Mouse (Mus musculus): ENCODE measurements at regions not wholly inside any gene's neighbourhood (a gene's known extent, or its start where the extent isn't known, plus 50 kb on each side); places are given as distances from the start of the nearest gene placed in this dataset.
"Not testable (repeated sequence)": the region's sequence is repeated elsewhere in the genome, so short reads cannot be mapped to it uniquely, and the experiment has no call there.

DNA sequence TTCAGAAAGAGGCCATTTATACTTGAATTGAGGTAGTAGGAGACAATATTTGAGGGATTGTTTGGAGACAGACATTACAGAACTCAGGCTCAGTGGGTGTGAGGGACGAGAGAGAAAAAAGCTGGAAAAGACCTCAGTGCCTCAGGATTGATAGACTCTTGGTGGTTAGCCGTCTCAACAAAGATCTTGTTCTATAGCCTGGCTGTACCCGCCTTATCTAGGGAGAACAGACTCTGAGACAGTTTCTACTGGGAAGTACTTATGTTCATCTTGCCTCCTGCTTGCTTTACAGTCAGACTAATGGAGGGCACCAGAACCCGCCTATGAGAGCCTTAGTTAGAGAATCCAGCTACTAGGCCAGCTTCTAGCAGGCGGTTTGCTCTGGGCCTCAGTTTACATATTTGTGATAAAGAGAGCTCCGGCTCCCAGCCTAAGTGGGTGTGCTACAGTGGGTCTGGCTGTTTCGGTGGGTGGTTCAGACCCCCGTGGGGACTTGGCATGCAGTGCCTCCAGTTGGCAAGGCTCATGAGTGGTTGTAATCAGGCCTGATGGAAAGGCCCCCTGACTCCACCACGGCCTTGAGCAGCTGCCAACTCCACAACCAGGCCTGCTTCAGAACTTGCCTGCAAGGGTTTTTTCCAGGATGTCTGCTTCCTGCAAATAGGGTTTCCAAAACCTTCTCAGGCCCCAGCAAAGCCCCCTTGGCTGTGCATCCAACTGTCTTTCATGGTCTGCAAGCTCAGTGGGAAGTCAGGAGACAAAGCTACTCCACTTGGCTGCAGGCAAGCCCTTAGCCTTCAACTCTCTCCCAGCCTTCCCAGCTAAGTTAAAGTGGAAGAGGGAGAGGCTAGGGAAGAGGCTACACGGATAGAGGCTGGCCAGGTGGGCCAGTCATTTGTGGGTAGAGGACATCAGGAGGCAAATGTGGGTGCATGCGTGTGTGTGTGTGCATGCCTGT, 124.1 kb downstream of the Zfp36l1 start:
- Histone ChIP-seq H3K4me1 (ENCODE audit: insufficient read depth, low read depth, low read length) (peaks cover 18% of the 10 kb centered on the region; the same call in 1 of the 2 replicates), H3K9ac (replicated peaks; ENCODE audit: low read depth) (no peak overlapping the region), H3K9me3 (ENCODE audit: low read length) (no peaks in the 10 kb centered on the region), H3K27me3 (replicated peaks; ENCODE audit: insufficient read depth, low read length) (no peaks in the 10 kb centered on the region), H3K27ac (ENCODE audit: low read length) (no peak overlapping the region), H3K4me3 (ENCODE audit: low read depth, low read length) (no peak overlapping the region), H3K36me3 (ENCODE audit: insufficient read depth, low read length) (no peaks in the 10 kb centered on the region), H3K4me2 (replicated peaks; ENCODE audit: low read depth, low read length) (no peak overlapping the region)
- DNase-seq (ENCODE audit: low spot score): no peak
- WGBS: 54% methylated on average over 11 of the region's 11 CpGs
- ATAC-seq: no peak
- TF ChIP-seq EP300 (IDR thresholded peaks at IDR 0.05): no peak
- no peak for TF ChIP-seq CTCF (IDR thresholded peaks at IDR 0.05)

DNA sequence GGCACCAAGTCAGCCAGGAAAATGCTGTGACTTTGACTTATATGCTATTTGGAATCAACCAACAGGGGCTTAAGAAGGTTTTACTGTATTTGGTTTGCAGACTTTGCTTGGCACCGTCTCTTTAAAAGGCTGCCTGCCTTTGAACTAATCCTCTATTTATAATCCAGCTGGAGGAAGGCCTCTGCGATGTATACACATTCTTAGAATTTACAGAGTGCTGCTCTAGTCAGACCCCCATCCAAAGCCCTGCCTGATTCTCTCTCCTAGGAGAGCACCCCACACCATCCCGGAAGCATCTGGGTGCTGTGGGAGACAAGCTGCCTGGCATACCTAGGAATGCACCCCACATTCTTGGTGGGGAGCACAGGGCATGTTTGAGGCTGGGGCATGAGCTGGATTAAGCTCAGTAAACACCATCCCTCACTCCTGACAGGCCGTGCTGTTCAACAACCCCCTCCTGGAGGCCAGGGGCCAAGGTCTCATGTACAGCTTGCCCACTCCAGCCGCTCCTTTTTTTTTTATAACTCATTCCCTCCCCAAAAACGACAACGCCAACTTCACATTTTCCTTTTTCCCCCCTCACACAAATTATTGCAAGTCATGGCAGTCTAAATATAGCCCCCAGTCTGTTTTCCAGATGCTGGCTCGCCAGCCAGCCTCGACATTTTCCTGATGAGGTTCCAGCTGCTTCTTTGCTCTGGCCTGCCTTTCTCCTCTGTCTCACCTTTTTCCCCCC, 126.4 kb downstream of the Zfp36l1 start:
- Histone ChIP-seq H3K9me3 (ENCODE audit: low read length) (no peaks in the 10 kb centered on the region), H3K27ac (ENCODE audit: low read length) (peak overlapping the region; percentile 72), H3K4me3 (ENCODE audit: low read depth, low read length) (no peak overlapping the region), H3K4me1 (ENCODE audit: insufficient read depth, low read depth, low read length) (peaks cover 14% of the 10 kb centered on the region; the same call in 1 of the 2 replicates), H3K4me2 (replicated peaks; ENCODE audit: low read depth, low read length) (no peak overlapping the region), H3K9ac (replicated peaks; ENCODE audit: low read depth) (no peak overlapping the region), H3K27me3 (replicated peaks; ENCODE audit: insufficient read depth, low read length) (no peaks in the 10 kb centered on the region), H3K36me3 (ENCODE audit: insufficient read depth, low read length) (no peaks in the 10 kb centered on the region)
- WGBS: 26% methylated on average over 9 of the region's 9 CpGs
- DNase-seq (ENCODE audit: low spot score): peak; percentile 61
- peak; percentile 52 for ATAC-seq
- TF ChIP-seq CTCF (IDR thresholded peaks at IDR 0.05) (no peak), EP300 (IDR thresholded peaks at IDR 0.05) (no peak)

DNA sequence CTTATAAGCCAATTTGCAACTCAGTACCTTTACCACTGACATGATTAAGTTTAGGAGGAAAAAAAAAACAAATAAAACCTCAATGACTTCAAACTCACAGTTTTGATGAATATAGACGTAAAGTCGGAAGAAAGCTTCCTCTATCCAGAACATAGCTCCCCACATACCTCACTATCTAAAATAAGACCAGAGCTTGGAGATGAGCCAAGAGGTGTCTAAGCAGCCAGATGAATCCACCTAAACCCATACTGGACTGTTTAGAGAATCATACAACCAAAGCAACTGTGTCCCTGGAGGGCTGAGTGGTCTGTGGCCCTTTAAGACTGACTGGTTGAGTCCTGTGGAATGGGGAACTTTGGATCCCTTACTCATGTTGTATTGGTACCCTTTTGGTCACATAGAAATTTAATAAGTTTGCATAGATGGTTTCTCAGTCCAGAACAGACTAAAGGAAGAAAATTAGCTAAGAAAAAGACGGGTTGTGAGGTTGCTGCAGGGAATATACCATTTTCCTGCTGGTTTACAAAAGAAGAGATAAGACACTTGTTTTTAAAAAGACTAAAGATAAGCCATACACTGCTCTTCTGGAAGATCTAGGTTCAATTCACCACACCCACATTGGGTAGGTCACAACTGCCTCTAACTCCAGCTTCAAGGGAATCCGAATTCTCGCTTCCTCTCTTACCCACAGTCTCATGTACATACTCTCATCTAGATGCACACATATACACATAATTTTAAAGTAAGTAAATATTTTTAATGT, 127.6 kb downstream of the Zfp36l1 start:
- no peaks in the 10 kb centered on the region for H3K9me3 ChIP-seq (ENCODE audit: low read length)
- 73% methylated on average over 5 of the region's 5 CpGs for WGBS
- no peak for ATAC-seq

DNA sequence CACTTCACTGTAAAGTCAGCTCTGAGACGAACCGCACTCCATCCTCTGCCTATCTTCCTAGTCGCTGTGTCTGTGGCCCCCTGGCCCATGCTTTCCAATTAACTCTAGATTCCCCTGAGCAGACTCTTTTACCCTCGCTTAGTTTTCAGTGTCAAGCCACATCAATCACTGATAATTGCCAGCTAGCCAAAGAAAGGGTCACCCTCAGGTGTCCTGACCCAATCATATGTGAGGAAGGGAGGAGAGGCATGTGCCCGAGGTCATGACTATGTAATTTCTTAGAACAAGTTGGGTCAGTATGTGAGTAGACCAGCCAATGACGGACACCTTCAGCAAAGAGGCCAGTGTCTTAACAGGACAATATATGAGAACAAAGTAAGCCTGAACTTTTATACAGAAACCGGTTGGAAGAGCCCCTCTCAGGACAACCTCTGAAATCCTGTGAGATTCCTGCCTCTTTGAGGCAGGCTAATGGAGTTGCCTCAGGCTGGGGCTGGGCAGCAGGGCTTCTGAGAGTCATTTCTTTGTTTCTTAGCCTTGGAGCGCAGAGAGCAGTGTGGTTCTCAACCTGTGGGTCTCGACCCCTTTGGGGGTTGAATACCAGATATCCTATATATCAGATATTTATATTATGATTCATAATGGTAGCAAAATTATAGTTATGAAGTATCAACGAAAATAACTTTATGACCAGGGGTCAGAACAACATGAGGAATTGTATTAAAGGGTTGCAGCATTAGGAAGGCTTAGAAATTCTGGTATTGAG, 128.6 kb downstream of the Zfp36l1 start:
- Histone ChIP-seq H3K9me3 (ENCODE audit: low read length) (no peaks in the 10 kb centered on the region), H3K4me1 (ENCODE audit: insufficient read depth, low read depth, low read length) (peaks cover 14% of the 10 kb centered on the region; the same call in 1 of the 2 replicates), H3K4me2 (replicated peaks; ENCODE audit: low read depth, low read length) (no peak overlapping the region), H3K36me3 (ENCODE audit: insufficient read depth, low read length) (no peaks in the 10 kb centered on the region), H3K27ac (ENCODE audit: low read length) (no peak overlapping the region), H3K27me3 (replicated peaks; ENCODE audit: insufficient read depth, low read length) (no peaks in the 10 kb centered on the region), H3K4me3 (ENCODE audit: low read depth, low read length) (no peak overlapping the region), H3K9ac (replicated peaks; ENCODE audit: low read depth) (no peak overlapping the region)
- TF ChIP-seq EP300 (IDR thresholded peaks at IDR 0.05) (no peak), CTCF (IDR thresholded peaks at IDR 0.05) (no peak)
- DNase-seq (ENCODE audit: low spot score) (no peak), ATAC-seq (no peak)
- WGBS: 56% methylated on average over 10 of the region's 10 CpGs

More for the DNA sequence above, 127.6 kb downstream of the Zfp36l1 start:
- Histone ChIP-seq H3K36me3 (ENCODE audit: insufficient read depth, low read length) (no peaks in the 10 kb centered on the region), H3K9ac (replicated peaks; ENCODE audit: low read depth) (no peak overlapping the region), H3K27me3 (replicated peaks; ENCODE audit: insufficient read depth, low read length) (no peaks in the 10 kb centered on the region), H3K4me2 (replicated peaks; ENCODE audit: low read depth, low read length) (no peak overlapping the region), H3K4me3 (ENCODE audit: low read depth, low read length) (no peak overlapping the region), H3K4me1 (ENCODE audit: insufficient read depth, low read depth, low read length) (peaks cover 14% of the 10 kb centered on the region; the same call in 1 of the 2 replicates), H3K27ac (ENCODE audit: low read length) (no peak overlapping the region)
- peak; percentile 25 for DNase-seq (ENCODE audit: low spot score)
- no peak for TF ChIP-seq CTCF (IDR thresholded peaks at IDR 0.05)
- TF ChIP-seq EP300 (IDR thresholded peaks at IDR 0.05): no peak

DNA sequence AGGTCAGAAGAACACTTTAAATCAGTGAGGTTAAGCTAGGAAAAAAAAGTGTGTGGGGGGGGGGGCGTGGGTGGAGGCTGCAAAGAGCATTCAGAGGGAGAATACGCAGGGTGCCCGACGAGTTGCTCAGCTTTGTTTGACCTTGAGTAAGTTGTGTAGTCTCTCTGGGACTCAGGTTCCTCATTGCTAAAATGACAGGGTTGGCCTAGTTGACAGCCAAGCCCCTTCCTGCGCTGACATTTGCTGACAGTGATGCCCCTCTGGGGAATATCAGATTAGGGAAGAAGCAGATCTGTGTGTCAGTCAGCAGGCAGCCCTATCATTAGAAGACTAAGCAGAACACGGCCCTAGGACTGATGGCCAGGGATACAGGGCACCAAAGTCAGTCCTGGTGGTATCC, 129.6 kb downstream of the Zfp36l1 start:
- TF ChIP-seq CTCF (IDR thresholded peaks at IDR 0.05) (no peak), EP300 (IDR thresholded peaks at IDR 0.05) (no peak)
- Histone ChIP-seq H3K27me3 (replicated peaks; ENCODE audit: insufficient read depth, low read length) (no peaks in the 10 kb centered on the region), H3K4me2 (replicated peaks; ENCODE audit: low read depth, low read length) (no peak overlapping the region), H3K4me1 (ENCODE audit: insufficient read depth, low read depth, low read length) (peaks cover 7% of the 10 kb centered on the region; the same call in 1 of the 2 replicates), H3K27ac (ENCODE audit: low read length) (no peak overlapping the region), H3K4me3 (ENCODE audit: low read depth, low read length) (no peak overlapping the region), H3K9ac (replicated peaks; ENCODE audit: low read depth) (no peak overlapping the region), H3K9me3 (ENCODE audit: low read length) (no peaks in the 10 kb centered on the region), H3K36me3 (ENCODE audit: insufficient read depth, low read length) (no peaks in the 10 kb centered on the region)
- 72% methylated on average over 6 of the region's 6 CpGs for WGBS
- DNase-seq (ENCODE audit: low spot score) (no peak), ATAC-seq (no peak)

DNA sequence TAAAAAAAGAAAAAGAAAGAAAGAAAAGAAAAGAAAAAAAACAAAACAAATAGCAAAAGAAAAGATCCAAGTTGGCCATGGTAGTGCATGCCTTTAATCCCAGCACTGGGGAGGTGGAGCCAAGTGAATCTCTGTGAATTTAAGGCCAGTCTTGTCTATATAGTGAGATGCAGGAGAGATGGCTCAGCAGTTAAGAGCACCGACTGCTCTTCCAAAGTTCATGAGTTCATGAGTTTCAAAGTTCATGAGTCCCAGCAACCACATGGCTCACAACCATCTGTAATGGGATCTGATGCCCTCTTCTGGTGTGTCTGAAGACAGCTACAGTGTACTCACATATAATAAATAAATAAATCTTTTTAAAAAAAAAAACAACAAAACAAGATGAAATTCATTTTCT, 130.3 kb downstream of the Zfp36l1 start:
- H3K27ac ChIP-seq (ENCODE audit: low read length); H3K36me3 ChIP-seq (ENCODE audit: insufficient read depth, low read length); H3K9ac ChIP-seq (replicated peaks; ENCODE audit: low read depth); H3K9me3 ChIP-seq (ENCODE audit: low read length); H3K4me3 ChIP-seq (ENCODE audit: low read depth, low read length); H3K4me1 ChIP-seq (ENCODE audit: insufficient read depth, low read depth, low read length); ATAC-seq; H3K4me2 ChIP-seq (replicated peaks; ENCODE audit: low read depth, low read length); H3K27me3 ChIP-seq (replicated peaks; ENCODE audit: insufficient read depth, low read length); DNase-seq (ENCODE audit: low spot score): not testable (repeated sequence)
- WGBS: 62% methylated on average over 1 of the region's 1 CpGs

Measured in lung, postnatal 0 days (tissue).